Mouse (Mus musculus) heart, postnatal 36 days (tissue): ENCODE data around the gene Dhx37. TPM values are rescaled to one million over a fixed set of nuclear protein-coding genes. Genes with fewer than 3 reads are reported as not detected.

Source experiments
- DNase-seq, 2 experiments: peaks; one replicate each; pipeline ENCODE4 v3.0.0; 2021 to 2022
- intact Hi-C: fragments of 180-260 bp; cut with DNase I; formaldehyde crosslinking; loops from one replicate; pipeline ENCODE4 v1.15.1; 2025
- total RNA-seq, 2 experiments: library from RNA; stranded (reverse); gene quantifications; 2 replicates each; pipeline ENCODE4 v1.2.3; 2021

Dhx37 gene
- total RNA-seq, 2 experiments from 2014 or later, result 11.4 to 11.7 TPM

- intact Hi-C loops, result loop anchor here (2.0 kb wide), 1 partner anchor 51 kb away; no protein-coding TSS in a partner anchor
- DNase-seq, result peak; percentile 53 to 75
Observed at GRCm38 (mm10) chr5:125411972-125412530, 21.9 kb downstream of the Dhx37 start.

GRCm38 (mm10) chr5:125409348-125410090 lies 24.4 kb downstream of the Dhx37 start:
- peak in 1 of 2 experiments; percentile 35 for DNase-seq
- intact Hi-C loops, result no loop called here

- intact Hi-C loops, result no loop called here
- peak; percentile 81 to 87 for DNase-seq
Observed at GRCm38 (mm10) chr5:125408842-125409241, 25.1 kb downstream of the Dhx37 start.

- intact Hi-C loops, result no loop called here
- peak in 1 of 2 experiments; percentile 14 for DNase-seq
Observed at GRCm38 (mm10) chr5:125407910-125408575, 25.9 kb downstream of the Dhx37 start.

- intact Hi-C loops, result no loop called here
- DNase-seq, result no peak
Observed at GRCm38 (mm10) chr5:125407020-125407830, 26.7 kb downstream of the Dhx37 start.

- DNase-seq, result peak; percentile 72 to 84
Observed at GRCm38 (mm10) chr5:125406322-125407016, 27.5 kb downstream of the Dhx37 start.

GRCm38 (mm10) chr5:125405546-125406248 lies 28.2 kb downstream of the Dhx37 start:
- DNase-seq, result peak; percentile 91
- intact Hi-C loops, result loop anchor here (2.0 kb wide), 1 partner anchor 17 kb away; the partner anchor contains the start of gene Gm10382

More at GRCm38 (mm10) chr5:125406322-125407016, 27.5 kb downstream of the Dhx37 start:
- intact Hi-C loops, result no loop called here

- intact Hi-C loops, result loop anchor here (2.0 kb wide), 1 partner anchor 16 kb away; the partner anchor contains the start of gene Gm10382
- peak; percentile 59 to 89 for DNase-seq
Observed at GRCm38 (mm10) chr5:125404903-125405545, 28.9 kb downstream of the Dhx37 start.

GRCm38 (mm10) chr5:125404536-125404902 lies 29.4 kb downstream of the Dhx37 start:
- no peak for DNase-seq

GRCm38 (mm10) chr5:125403481-125404465 lies 30.1 kb downstream of the Dhx37 start:
- intact Hi-C loops, result loop anchor here (2.0 kb wide), 1 partner anchor 15 kb away; the partner anchor contains the start of gene Gm10382
- DNase-seq, result peak; percentile 79 to 80

More at GRCm38 (mm10) chr5:125404536-125404902, 29.4 kb downstream of the Dhx37 start:
- intact Hi-C loops, result loop anchor here (2.0 kb wide), 1 partner anchor 16 kb away; the partner anchor contains the start of gene Gm10382

- intact Hi-C loops, result no loop called here
- no peak for DNase-seq
Observed at GRCm38 (mm10) chr5:125402991-125403390, 30.9 kb downstream of the Dhx37 start.

GRCm38 (mm10) chr5:125402476-125402875 lies 31.4 kb downstream of the Dhx37 start:
- intact Hi-C loops, result no loop called here
- DNase-seq, result no peak

GRCm38 (mm10) chr5:125400903-125401302 lies 33.0 kb downstream of the Dhx37 start:
- intact Hi-C loops, result no loop called here
- DNase-seq, result no peak

- DNase-seq, result no peak
- intact Hi-C loops, result no loop called here
Observed at GRCm38 (mm10) chr5:125395008-125395407, 38.9 kb downstream of the Dhx37 start.

- peak; percentile 75 to 76 for DNase-seq
Observed at GRCm38 (mm10) chr5:125393622-125394603, 40.0 kb downstream of the Dhx37 start.

GRCm38 (mm10) chr5:125392977-125393621 lies 40.8 kb downstream of the Dhx37 start:
- intact Hi-C loops, result no loop called here
- peak; percentile 96 to 99 for DNase-seq

More at GRCm38 (mm10) chr5:125393622-125394603, 40.0 kb downstream of the Dhx37 start:
- intact Hi-C loops, result no loop called here
